Mouse (Mus musculus) central nervous system, embryonic 14 days (tissue): ENCODE results near the gene Gm2016. TPM values are rescaled to one million over a fixed set of nuclear protein-coding genes. Genes with fewer than 3 reads are reported as not detected.

Source experiments
- polyA plus RNA-seq: library from polyadenylated mRNA; depleted of rRNA; stranded (reverse); fragments of >200 nt; gene quantifications from 2 replicates; pipeline ENCODE4 v1.2.3, GENCODE M21; 2012; rRNA removed

The Gm2016 gene
- polyA plus RNA-seq: not detected in 2 replicates

DNA sequence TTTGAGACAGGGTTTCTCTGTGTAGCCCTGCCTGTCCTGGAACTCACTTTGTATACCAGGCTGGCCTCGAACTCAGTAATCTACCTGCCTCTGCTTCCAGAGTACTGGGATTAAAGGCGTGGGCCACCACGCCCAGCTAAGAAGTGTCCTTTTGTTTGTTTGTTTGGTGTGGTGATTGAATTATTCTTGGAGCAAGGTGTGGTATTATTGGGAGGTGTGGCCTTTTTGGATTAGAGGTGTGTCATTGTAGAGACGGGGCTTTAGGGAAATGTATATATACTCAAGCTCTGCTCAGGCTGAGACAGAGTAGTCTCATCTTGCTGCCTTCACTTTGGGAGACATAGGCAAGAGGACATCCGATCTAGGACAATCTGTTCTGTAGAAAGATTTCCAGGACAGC is at the start of gene Gm2016:
Gm2016 (plus strand) TSS at position 301 of the 400 bp plus-strand sequence.

GRCm38 (mm10) chr12:87842239-87842638 is 31.6 kb upstream of the Gm2016 start, which contains the start of gene Gm2001:
Gm2001 (minus strand) TSS chr12:87842339.

DNA sequence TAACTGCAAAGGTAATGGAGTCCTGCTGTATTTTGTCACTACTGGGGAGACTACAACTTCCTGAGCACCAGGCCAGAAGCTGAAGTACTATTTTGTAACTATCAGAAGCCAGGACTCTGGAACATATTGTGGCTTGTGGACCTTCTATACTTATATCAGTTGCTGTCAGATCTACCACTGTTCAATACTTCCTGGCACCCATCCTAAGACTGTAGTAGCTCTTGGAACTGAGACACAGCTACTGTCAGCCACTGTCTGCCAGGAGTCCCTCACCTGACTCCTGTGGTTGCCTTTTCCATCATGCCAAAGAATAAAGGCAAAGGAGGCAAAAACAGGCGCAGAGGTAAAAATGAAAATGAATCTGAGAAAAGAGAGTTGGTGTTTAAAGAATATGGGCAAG is 21.2 kb downstream of the Gm2016 start, which contains the start of gene Gm2022:
Gm2022 (plus strand) TSS at position 301 of the 400 bp plus-strand sequence.

DNA sequence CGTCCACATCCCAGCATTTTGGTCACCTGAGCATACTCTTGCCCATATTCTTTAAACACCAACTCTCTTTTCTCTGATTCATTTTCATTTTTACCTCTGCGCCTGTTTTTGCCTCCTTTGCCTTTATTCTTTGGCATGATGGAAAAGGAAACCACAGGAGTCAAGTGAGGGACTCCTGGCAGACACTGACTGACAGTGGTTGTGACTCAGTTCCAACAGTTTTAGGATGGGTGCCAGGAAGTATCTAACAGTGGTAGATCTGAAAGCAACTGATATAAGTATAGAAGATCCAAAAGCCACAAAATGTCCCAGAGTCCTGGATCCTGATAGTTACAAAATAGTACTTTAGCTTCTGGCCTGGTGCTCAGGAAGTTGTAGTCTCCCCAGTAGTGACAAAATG is 45.8 kb downstream of the Gm2016 start, which contains the start of gene Gm2035:
Gm2035 (minus strand) TSS at position 137 of the 400 bp plus-strand sequence.

Other genes starting within 250 kb of the Gm2016 start
- gene Gm16381, start 229.5 kb upstream of the Gm2016 start, polyA plus RNA-seq: not detected in 2 replicates
- not detected in 2 replicates for gene Gm21319, start 98.3 kb upstream of the Gm2016 start, polyA plus RNA-seq
- gene Gm21936, start 78.6 kb upstream of the Gm2016 start, polyA plus RNA-seq: not detected in 2 replicates
- not detected in 2 replicates for gene BB287469, start 57.5 kb upstream of the Gm2016 start, polyA plus RNA-seq
- gene Gm2001, start 31.7 kb upstream of the Gm2016 start, polyA plus RNA-seq: not detected in 2 replicates
- gene Gm2022, start 21.3 kb downstream of the Gm2016 start, polyA plus RNA-seq: not detected in 2 replicates
- not detected in 2 replicates for gene Gm2035, start 45.8 kb downstream of the Gm2016 start, polyA plus RNA-seq
- not detected in 2 replicates for gene Gm2042, start 80.0 kb downstream of the Gm2016 start, polyA plus RNA-seq
- gene Gm2075, start 137.8 kb downstream of the Gm2016 start, polyA plus RNA-seq: not detected in 2 replicates
- not detected in 2 replicates for gene Gm6803, start 144.7 kb downstream of the Gm2016 start, polyA plus RNA-seq
- not detected in 2 replicates for gene Gm2056, start 152.9 kb downstream of the Gm2016 start, polyA plus RNA-seq
- not detected in 2 replicates for gene Gm16368, start 209.6 kb downstream of the Gm2016 start, polyA plus RNA-seq